ENCODE assay signal across 34 mouse cellular contexts in the genomic region with DNA sequence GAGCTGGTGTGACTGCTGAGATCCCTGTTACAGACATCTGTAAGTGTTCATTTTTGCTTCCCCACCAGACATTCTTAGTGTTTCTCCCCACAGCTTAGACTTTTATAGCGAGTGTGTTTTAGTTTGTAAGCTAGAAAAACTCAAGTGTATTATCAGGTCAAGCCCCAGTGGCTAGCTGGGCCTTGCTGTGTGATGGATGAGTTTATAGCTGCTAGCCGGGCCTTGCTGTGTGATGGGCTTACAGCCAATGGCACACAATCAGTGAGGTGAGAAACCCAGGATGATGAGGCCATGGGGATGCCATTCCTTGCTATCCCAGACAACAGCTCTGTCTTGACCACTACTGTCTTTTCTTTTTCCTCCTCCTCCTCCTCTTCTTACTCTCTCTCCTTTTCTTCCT.
"Had no signal": no experiment of that assay in that cellular context is flagged by ENCODE, and none has a peak within 500 bp of the region (broad histone marks: within the 10 kb centered on the region; RNA-seq: fewer than 3 reads in every experiment).

No protein-coding gene starts in this region.

- H3K9me3 ChIP-seq: heart, embryonic 10.5 days; heart, embryonic 13.5 days; heart, embryonic 15.5 days; hindbrain, embryonic 10.5 days; hindbrain, embryonic 12.5 days; hindbrain, embryonic 13.5 days; hindbrain, embryonic 15.5 days; intestine, embryonic 15.5 days; kidney, embryonic 15.5 days had no signal

- H3K4me1 ChIP-seq: heart, embryonic 10.5 days; heart, embryonic 13.5 days; heart, embryonic 15.5 days; hindbrain, embryonic 10.5 days; hindbrain, embryonic 12.5 days; hindbrain, embryonic 13.5 days; hindbrain, embryonic 15.5 days; intestine, embryonic 15.5 days; kidney, embryonic 15.5 days had no signal

- H3K27me3 ChIP-seq: heart, embryonic 13.5 days; heart, embryonic 15.5 days; hindbrain, embryonic 12.5 days; hindbrain, embryonic 13.5 days; hindbrain, embryonic 15.5 days; intestine, embryonic 15.5 days; kidney, embryonic 15.5 days had no signal

- H3K4me3 ChIP-seq: heart, embryonic 10.5 days; heart, embryonic 13.5 days; heart, embryonic 15.5 days; hindbrain, embryonic 10.5 days; hindbrain, embryonic 12.5 days; hindbrain, embryonic 13.5 days; hindbrain, embryonic 15.5 days; intestine, embryonic 15.5 days; kidney, embryonic 15.5 days; layer of hippocampus, adult 2 months had no signal

- DNase-seq: heart, postnatal 10 days; heart, postnatal 14 days; heart, postnatal 36 days; heart, postnatal 4 days; kidney, adult 11 months; kidney, adult 18-20 months; kidney, adult 2 months; kidney, adult 8-10 months; kidney, adult 9 months; kidney, postnatal 10 days; kidney, postnatal 14 days; kidney, postnatal 25 days; kidney, postnatal 36 days; kidney, postnatal 4 days; layer of hippocampus, adult 9-11 months; layer of hippocampus, postnatal 36 days had no signal

- H3K4me2 ChIP-seq: heart, embryonic 11.5 days; heart, embryonic 13.5 days; heart, embryonic 15.5 days; hindbrain, embryonic 12.5 days; hindbrain, embryonic 13.5 days; hindbrain, embryonic 14.5 days; hindbrain, embryonic 15.5 days; intestine, embryonic 15.5 days; kidney, embryonic 15.5 days had no signal

- H3K36me3 ChIP-seq: heart, embryonic 10.5 days; heart, embryonic 13.5 days; heart, embryonic 15.5 days; hindbrain, embryonic 10.5 days; hindbrain, embryonic 12.5 days; hindbrain, embryonic 13.5 days; hindbrain, embryonic 15.5 days; intestine, embryonic 15.5 days; kidney, embryonic 15.5 days had no signal

- H3K9ac ChIP-seq: heart, embryonic 13.5 days; heart, embryonic 15.5 days; hindbrain, embryonic 12.5 days; hindbrain, embryonic 13.5 days; hindbrain, embryonic 14.5 days; hindbrain, embryonic 15.5 days; intestine, embryonic 15.5 days; kidney, embryonic 15.5 days had no signal

- H3K27ac ChIP-seq: heart, embryonic 10.5 days; heart, embryonic 13.5 days; heart, embryonic 15.5 days; hindbrain, embryonic 10.5 days; hindbrain, embryonic 12.5 days; hindbrain, embryonic 13.5 days; hindbrain, embryonic 14.5 days; hindbrain, embryonic 15.5 days; hindbrain, postnatal 0 days; intestine, embryonic 15.5 days; kidney, embryonic 15.5 days; kidney, postnatal 0 days; layer of hippocampus, adult 2 months had no signal

- ATAC-seq: hindbrain, embryonic 16.5 days; hindbrain, postnatal 0 days; inflammation-experienced regulatory T-cells, adult 6 months; intestine, embryonic 15.5 days; intestine, embryonic 16.5 days; intestine, postnatal 0 days had no signal
